Mouse (Mus musculus): ENCODE results near the gene Cerkl. TPM values are rescaled to one million over a fixed set of nuclear protein-coding genes. Genes with fewer than 3 reads are reported as not detected.
A peak's percentile ranks its signal among the peaks of the same experiment; 100 is the strongest.

The Cerkl gene
- total RNA-seq, 2 experiments from 2014 or later = 3.6 to 3.8 TPM

- DNase-seq (ENCODE audit: low spot score in 2 of 2) = no peak
Measured at GRCm38 (mm10) chr2:79443861-79444620, 12.5 kb downstream of the Cerkl start.

- no peak for DNase-seq (ENCODE audit: low spot score in 2 of 2)
Measured at GRCm38 (mm10) chr2:79443401-79443800, 13.2 kb downstream of the Cerkl start.

DNA sequence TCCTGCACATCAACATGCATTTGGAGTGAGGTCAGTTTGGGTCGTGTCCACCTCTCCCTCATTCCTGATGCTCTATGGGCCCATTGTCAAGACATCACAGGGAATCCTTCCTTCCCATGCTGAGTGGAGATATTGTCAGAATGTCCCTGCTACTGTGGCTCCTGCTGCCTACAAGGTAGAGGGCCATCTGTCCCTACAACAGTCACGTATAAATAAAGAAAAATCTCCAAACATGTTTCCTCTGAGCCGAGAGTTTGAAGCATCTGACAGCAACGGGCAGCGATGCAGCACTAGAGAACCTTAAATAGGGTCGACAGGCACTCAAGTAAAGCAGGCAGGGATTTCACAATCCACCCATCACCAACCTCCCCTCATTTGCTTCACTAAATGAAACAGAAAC lies 13.7 kb downstream of the Cerkl start:
- DNase-seq (ENCODE audit: low spot score in 2 of 2) = no peak

DNA sequence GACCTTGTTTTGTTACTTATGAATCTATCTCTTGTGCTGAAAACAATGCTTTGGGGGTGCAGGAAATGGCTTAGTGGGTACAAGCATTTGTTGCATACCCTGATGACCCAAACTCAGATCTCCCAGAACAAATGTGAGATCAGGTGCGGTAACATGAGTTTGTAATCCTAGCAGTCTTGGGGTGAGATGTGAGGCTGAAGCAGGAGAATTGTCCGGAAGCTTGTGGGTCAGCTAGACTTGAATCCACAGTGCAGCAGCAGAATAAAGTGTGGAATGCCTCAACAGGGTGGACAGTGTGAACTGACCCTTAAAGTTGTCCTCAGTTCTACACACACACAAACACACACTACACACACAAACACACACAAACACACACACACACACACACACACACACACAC lies 14.4 kb downstream of the Cerkl start:
- no peak for DNase-seq (ENCODE audit: low spot score in 2 of 2)

DNA sequence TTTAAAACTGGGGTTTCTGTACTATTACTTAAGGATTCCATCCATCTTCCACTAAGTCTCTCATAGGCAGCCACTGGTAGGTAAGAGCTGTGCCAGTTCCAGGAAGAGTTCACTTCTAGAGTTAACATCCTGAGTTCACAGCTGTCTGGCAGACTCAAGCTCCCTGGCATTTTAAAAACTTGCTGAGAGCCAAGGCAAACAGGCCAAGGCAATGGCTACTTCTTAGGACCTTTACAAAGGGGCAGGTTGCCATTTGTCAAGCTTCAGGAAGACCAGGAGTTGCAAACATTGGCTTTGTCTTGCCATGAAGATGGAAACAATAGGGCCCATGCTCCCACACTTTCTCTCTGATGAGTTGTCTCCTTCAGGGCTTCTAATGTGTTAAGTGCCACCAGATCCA lies 26.5 kb downstream of the Cerkl start:
- DNase-seq (ENCODE audit: low spot score in 2 of 2) = no peak

- no peak for DNase-seq (ENCODE audit: low spot score in 2 of 2)
Measured at GRCm38 (mm10) chr2:79429650-79430049, 26.9 kb downstream of the Cerkl start.

DNA sequence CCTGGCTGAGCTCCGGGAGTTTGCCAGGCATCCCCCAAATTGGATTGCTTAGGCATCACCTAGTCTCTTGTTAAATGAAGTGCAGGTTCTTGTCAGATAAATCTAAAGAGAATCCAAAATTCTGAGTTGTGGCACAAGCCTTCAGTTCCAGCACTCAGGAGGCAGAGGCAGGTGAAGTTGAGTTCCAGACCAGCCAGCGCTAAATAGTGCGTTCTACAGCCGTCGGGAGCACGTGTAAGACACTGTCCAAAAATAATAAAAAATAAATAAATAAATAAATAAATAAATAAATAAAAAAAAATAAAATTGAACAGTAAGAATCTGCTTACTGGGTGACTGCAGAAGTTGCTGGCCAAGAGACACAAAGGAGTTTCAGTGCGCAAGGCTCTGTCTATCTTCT lies 27.5 kb downstream of the Cerkl start:
- no peak for DNase-seq (ENCODE audit: low spot score in 2 of 2)

- peak; percentile 37 to 49 for DNase-seq (ENCODE audit: low spot score in 2 of 2)
Measured at GRCm38 (mm10) chr2:79428569-79429104, 27.9 kb downstream of the Cerkl start.

DNA sequence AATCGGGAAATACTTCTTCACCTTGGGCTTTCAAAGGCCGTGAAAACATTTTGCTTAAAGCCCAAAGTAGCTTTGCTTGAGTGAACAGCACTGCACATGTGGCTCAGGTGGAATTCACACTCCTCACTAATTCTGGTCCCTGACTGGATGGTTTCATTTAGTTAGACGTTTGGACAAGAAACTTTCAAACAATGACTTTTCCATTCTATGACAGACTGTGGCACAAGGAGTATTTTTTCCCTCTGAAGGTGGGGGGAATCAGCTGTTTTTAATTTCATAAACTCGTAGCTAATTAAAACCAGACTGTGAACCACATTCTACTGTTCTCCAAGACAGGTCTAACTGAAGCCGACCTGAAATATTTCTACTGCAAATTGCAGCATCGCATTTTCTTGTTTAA lies 28.6 kb downstream of the Cerkl start:
- no peak for DNase-seq (ENCODE audit: low spot score in 2 of 2)

- DNase-seq (ENCODE audit: low spot score in 2 of 2) = no peak
Measured at GRCm38 (mm10) chr2:79421696-79422095, 34.9 kb downstream of the Cerkl start.

- DNase-seq (ENCODE audit: low spot score in 2 of 2) = no peak
Measured at GRCm38 (mm10) chr2:79414505-79414904, 42.1 kb downstream of the Cerkl start.

DNA sequence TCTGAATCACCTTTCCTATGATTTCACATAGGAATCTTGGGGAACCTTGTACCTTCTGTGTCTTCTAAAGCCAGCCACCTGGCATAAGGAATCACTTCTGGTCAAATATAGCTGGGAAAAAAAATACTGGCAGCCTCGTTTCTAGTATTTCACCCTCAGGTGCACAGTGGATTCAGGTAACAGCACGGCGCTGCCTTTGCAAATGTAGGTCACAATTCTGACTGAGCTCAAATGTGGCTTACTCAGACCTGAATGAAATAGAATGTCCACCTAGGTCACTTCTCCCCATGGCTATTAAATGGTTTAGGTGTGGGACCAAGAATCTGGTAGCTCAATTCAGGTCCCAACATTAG lies 45.7 kb downstream of the Cerkl start:
- DNase-seq (ENCODE audit: low spot score in 2 of 2) = no peak

- no peak for DNase-seq (ENCODE audit: low spot score in 2 of 2)
Measured at GRCm38 (mm10) chr2:79410247-79410902, 46.2 kb downstream of the Cerkl start.

GRCm38 (mm10) chr2:79405661-79406405 lies 50.8 kb downstream of the Cerkl start:
- DNase-seq (ENCODE audit: low spot score in 2 of 2) = no peak

DNA sequence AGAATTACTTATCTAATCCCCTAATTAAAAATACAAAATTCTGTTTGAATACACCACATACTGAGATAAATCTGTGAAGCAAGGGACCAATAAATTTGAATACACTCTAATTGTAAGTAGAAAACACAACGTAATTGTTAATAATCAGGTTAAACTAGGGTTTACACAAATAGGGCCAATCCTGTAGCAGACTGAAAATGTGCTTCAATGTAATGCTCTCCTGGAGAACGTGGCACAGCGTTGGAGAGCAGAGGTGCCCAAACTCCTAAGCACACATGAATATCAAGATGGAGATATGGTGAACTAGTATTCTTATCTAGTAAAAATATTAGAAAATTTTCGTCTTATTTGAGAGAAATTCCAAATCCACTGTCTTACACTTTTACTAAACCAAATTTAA lies 56.5 kb downstream of the Cerkl start:
- no peak for DNase-seq (ENCODE audit: low spot score in 2 of 2)

DNA sequence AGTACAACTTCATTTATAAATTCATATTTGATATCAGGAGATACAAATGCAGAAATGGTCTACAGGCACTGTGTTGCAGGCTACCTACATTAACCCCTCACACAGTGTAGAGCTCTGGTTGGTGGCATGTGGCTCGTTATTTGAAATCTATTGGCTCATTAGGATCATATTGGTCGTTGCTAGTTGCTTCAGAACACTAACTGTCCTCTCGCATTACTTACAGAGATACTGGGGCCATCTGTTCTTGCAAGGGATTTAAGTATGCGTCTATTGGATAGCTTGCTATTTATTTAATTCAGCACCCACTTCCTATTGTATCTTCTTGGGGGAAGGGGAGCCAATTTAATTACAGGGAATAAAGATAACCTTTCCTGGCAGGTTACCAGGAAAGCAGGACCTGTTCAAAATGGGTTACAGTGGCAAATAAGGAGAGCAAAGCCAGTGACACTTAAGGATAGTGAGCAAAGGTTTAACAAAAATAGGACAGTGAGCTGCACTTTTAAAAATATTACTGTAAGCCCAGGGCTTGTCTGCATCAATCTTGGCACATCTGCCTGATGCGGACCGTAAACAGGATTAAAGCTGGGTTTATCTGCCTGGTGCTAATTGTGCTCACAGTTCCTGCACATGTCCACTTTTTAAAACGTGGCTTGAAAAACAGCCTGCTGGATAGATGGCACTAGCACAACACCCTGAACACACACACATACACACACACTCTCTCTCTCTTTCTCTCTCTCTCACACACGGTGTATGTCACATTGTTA lies 57.2 kb downstream of the Cerkl start:
- DNase-seq (ENCODE audit: low spot score in 2 of 2) = no peak

DNA sequence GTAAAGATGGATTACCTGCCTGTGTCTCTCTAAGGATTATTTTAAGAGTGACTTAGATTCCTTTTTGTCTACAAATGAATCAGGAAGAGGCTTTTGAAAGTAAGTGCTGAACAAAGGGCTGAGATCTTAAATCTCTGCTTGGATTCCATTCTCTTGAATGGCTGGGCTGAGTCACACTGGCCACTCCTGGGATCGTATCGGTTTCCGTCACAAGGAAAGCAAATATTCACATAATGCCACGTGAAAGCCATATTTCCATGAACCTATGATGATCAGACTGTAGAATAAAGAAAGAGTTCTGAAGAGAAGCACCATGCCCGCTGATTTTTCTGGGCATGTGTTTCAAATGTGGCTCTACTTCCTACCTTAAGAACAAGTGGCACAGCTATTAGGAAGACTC lies 57.8 kb downstream of the Cerkl start:
- DNase-seq (ENCODE audit: low spot score in 2 of 2) = no peak

- no peak for DNase-seq (ENCODE audit: low spot score in 2 of 2)
Measured at GRCm38 (mm10) chr2:79398343-79398742, 58.2 kb downstream of the Cerkl start.

GRCm38 (mm10) chr2:79397107-79397506 lies 59.5 kb downstream of the Cerkl start:
- no peak for DNase-seq (ENCODE audit: low spot score in 2 of 2)

- no peak for DNase-seq (ENCODE audit: low spot score in 2 of 2)
Measured at GRCm38 (mm10) chr2:79379087-79380041, 77.2 kb downstream of the Cerkl start.
